In genomic region chr11:46864809-46865208, GRCm38 (mm10) we compare ENCODE assay signal across 10 mouse cellular contexts. TPM values are rescaled to one million over a fixed set of nuclear protein-coding genes. Genes with fewer than 3 reads are reported as not detected.
A peak's percentile ranks its signal among the peaks of the same experiment; 100 is the strongest.
DNase-seq lines count a peak whose midpoint lies in the region; ATAC-seq and TF ChIP-seq lines count a peak whose summit lies in the region.
"Had no signal": no experiment of that assay in that cellular context is flagged by ENCODE, and none has a peak within 500 bp of the region (broad histone marks: within the 10 kb centered on the region; RNA-seq: fewer than 3 reads in every experiment).

No protein-coding gene starts in this region.

- no peak for DNase-seq in heart, adult 2 months
- DNase-seq in heart, adult 11 months, result no peak
- peak; percentile 28 for DNase-seq in right cerebral cortex, adult 18-20 months
- DNase-seq in right cerebral cortex, postnatal 36 days (ENCODE audit: low spot score in 2 of 2), result no peak
- peak; percentile 51 for DNase-seq in hindbrain, embryonic 14.5 days (ENCODE audit: low spot score)
- DNase-seq in thymus, postnatal 25 days, result no peak

- WGBS in heart, adult 2 months, result 74% methylated on average over 1 of the region's 1 CpGs
- WGBS in hindbrain, embryonic 14.5 days, result 71% methylated on average over 1 of the region's 1 CpGs
- 85% methylated on average over 1 of the region's 1 CpGs for WGBS in neural tube, embryonic 14.5 days
- 81% methylated on average over 1 of the region's 1 CpGs for WGBS in intestine, embryonic 16.5 days

- no peak overlapping the region for H3K27ac ChIP-seq in heart, adult 2 months
- no peak overlapping the region for H3K27ac ChIP-seq in hindbrain, embryonic 14.5 days
- no peak overlapping the region for H3K27ac ChIP-seq in neural tube, embryonic 14.5 days (ENCODE audit: low read depth, low read length)
- no peak overlapping the region for H3K27ac ChIP-seq in intestine, embryonic 16.5 days (ENCODE audit: low read length)
- H3K27ac ChIP-seq: heart, embryonic 15.5 days; macrophage had no signal

- intact Hi-C loops in heart, adult 2 months (cut with DNase I), result loop anchor here (2.0 to 5.0 kb wide), 2 partner anchors 522 to 1027 kb away; no protein-coding TSS in a partner anchor

- peak; percentile 61 for TF ChIP-seq CTCF in heart, adult 2 months (IDR thresholded peaks at IDR 0.05)

- TF ChIP-seq POLR2A in heart, adult 2 months (IDR thresholded peaks at IDR 0.05; ENCODE audit: insufficient read depth, low read depth, low read length), result no peak

- H3K36me3 ChIP-seq in heart, adult 2 months (ENCODE audit: control insufficient read depth, insufficient read depth, low read length), result no peaks in the 10 kb centered on the region
- H3K36me3 ChIP-seq in hindbrain, embryonic 14.5 days (replicated peaks; ENCODE audit: control insufficient read depth, insufficient read depth), result no peaks in the 10 kb centered on the region
- no peaks in the 10 kb centered on the region for H3K36me3 ChIP-seq in neural tube, embryonic 14.5 days (ENCODE audit: control insufficient read depth, insufficient read depth, low read length)
- no peaks in the 10 kb centered on the region for H3K36me3 ChIP-seq in intestine, embryonic 16.5 days (ENCODE audit: control insufficient read depth, insufficient read depth, low read length)
- H3K36me3 ChIP-seq: heart, embryonic 15.5 days had no signal

- TF ChIP-seq EP300 in heart, adult 2 months (IDR thresholded peaks at IDR 0.05; ENCODE audit: insufficient read depth, low read depth, low read length), result no peak

- H3K79me2 ChIP-seq in heart, adult 2 months (replicated peaks; ENCODE audit: control insufficient read depth, insufficient read depth, low read length), result no peaks in the 10 kb centered on the region

- H3K4me3 ChIP-seq in heart, adult 2 months, result no peak overlapping the region
- no peak overlapping the region for H3K4me3 ChIP-seq in hindbrain, embryonic 14.5 days (replicated peaks; ENCODE audit: low read length)
- H3K4me3 ChIP-seq in neural tube, embryonic 14.5 days (ENCODE audit: low read depth, low read length), result no peak overlapping the region
- no peak overlapping the region for H3K4me3 ChIP-seq in intestine, embryonic 16.5 days (ENCODE audit: low read length)
- H3K4me3 ChIP-seq: heart, embryonic 15.5 days had no signal

- H3K4me2 ChIP-seq in hindbrain, embryonic 14.5 days (replicated peaks), result no peak overlapping the region
- no peak overlapping the region for H3K4me2 ChIP-seq in neural tube, embryonic 14.5 days (ENCODE audit: low read depth, low read length)
- H3K4me2 ChIP-seq in intestine, embryonic 16.5 days (ENCODE audit: low read depth, low read length), result no peak overlapping the region
- H3K4me2 ChIP-seq: heart, embryonic 15.5 days had no signal

- no peak for ATAC-seq in hindbrain, embryonic 14.5 days (ENCODE audit: low FRiP score)
- ATAC-seq in neural tube, embryonic 14.5 days (ENCODE audit: low read depth), result peak; percentile 77; the same call in 1 of the 2 replicates
- ATAC-seq in intestine, embryonic 16.5 days, result no peak

- H3K9me3 ChIP-seq in hindbrain, embryonic 14.5 days (ENCODE audit: control insufficient read depth, low read length), result no peaks in the 10 kb centered on the region
- no peaks in the 10 kb centered on the region for H3K9me3 ChIP-seq in neural tube, embryonic 14.5 days (ENCODE audit: control insufficient read depth, low read length)
- H3K9me3 ChIP-seq in intestine, embryonic 16.5 days (ENCODE audit: control insufficient read depth, low read length), result no peaks in the 10 kb centered on the region
- H3K9me3 ChIP-seq: heart, embryonic 15.5 days had no signal

- H3K4me1 ChIP-seq in heart, adult 2 months (ENCODE audit: control insufficient read depth, insufficient read depth, low read length), result no peaks in the 10 kb centered on the region
- no peaks in the 10 kb centered on the region for H3K4me1 ChIP-seq in hindbrain, embryonic 14.5 days (replicated peaks; ENCODE audit: control insufficient read depth, insufficient read depth, low read length)
- no peaks in the 10 kb centered on the region for H3K4me1 ChIP-seq in neural tube, embryonic 14.5 days (ENCODE audit: control insufficient read depth, insufficient read depth, low read length)
- H3K4me1 ChIP-seq in intestine, embryonic 16.5 days (ENCODE audit: control insufficient read depth, insufficient read depth, low read length), result no peaks in the 10 kb centered on the region
- H3K4me1 ChIP-seq: heart, embryonic 15.5 days had no signal

- no peaks in the 10 kb centered on the region for H3K27me3 ChIP-seq in heart, adult 2 months (ENCODE audit: control insufficient read depth, insufficient read depth, low read length)
- H3K27me3 ChIP-seq in hindbrain, embryonic 14.5 days (ENCODE audit: control insufficient read depth, insufficient read depth, low read length), result no peaks in the 10 kb centered on the region
- no peaks in the 10 kb centered on the region for H3K27me3 ChIP-seq in neural tube, embryonic 14.5 days (ENCODE audit: control insufficient read depth, insufficient read depth, low read length)
- H3K27me3 ChIP-seq in intestine, embryonic 16.5 days (replicated peaks; ENCODE audit: control insufficient read depth, insufficient read depth, low read length), result no peaks in the 10 kb centered on the region
- H3K27me3 ChIP-seq: heart, embryonic 15.5 days had no signal

- no peak overlapping the region for H3K9ac ChIP-seq in heart, adult 2 months (ENCODE audit: low read depth, low read length)
- no peak overlapping the region for H3K9ac ChIP-seq in hindbrain, embryonic 14.5 days
- no peak overlapping the region for H3K9ac ChIP-seq in neural tube, embryonic 14.5 days (replicated peaks; ENCODE audit: low read depth, low read length)
- no peak overlapping the region for H3K9ac ChIP-seq in intestine, embryonic 16.5 days (ENCODE audit: low read depth, low read length)
- H3K9ac ChIP-seq: heart, embryonic 15.5 days had no signal

RNA-seq across cellular contexts. Expression of gene Timd4, which starts 54.2 kb away (rescaled TPM):
- total RNA-seq in heart, adult 2 months (2021), result 1 to 10 TPM; 1.5 to 1.6 TPM
- 0.91 and 1.2 TPM in 2 replicates for polyA plus RNA-seq in heart, adult 2 months (2012; rRNA removed)
- polyA plus RNA-seq in hindbrain, embryonic 14.5 days (2014; fragmentation: Nextera tagmentation; extraction: Ambion mirVana), result 0.28 TPM in 1 of 2 replicates, not detected in the other
- polyA plus RNA-seq in neural tube, embryonic 14.5 days (2014; fragmentation: Nextera tagmentation; extraction: Ambion mirVana), result 0.27 TPM in 1 of 2 replicates, not detected in the other
- polyA plus RNA-seq in intestine, embryonic 16.5 days (2015; fragmentation: Nextera tagmentation; extraction: Ambion mirVana), result 1.2 and 1.3 TPM in 2 replicates

Comparison
In these comparisons a context has a peak if more than half of its experiments do, and no peak if none do; other contexts are left out.
1. DNase-seq: peak in right cerebral cortex, adult 18-20 months (single experiment) and hindbrain, embryonic 14.5 days (single experiment); none in heart, adult 2 months (0 of 2), heart, adult 11 months (single experiment), right cerebral cortex, postnatal 36 days (0 of 2) and thymus, postnatal 25 days (single experiment).